Mouse (Mus musculus): ENCODE measurements around the gene Fto. TPM values are rescaled to one million over a fixed set of nuclear protein-coding genes. Genes with fewer than 3 reads are reported as not detected.

Gene Fto
- polyA plus RNA-seq, 1 experiment: 119 TPM

DNA sequence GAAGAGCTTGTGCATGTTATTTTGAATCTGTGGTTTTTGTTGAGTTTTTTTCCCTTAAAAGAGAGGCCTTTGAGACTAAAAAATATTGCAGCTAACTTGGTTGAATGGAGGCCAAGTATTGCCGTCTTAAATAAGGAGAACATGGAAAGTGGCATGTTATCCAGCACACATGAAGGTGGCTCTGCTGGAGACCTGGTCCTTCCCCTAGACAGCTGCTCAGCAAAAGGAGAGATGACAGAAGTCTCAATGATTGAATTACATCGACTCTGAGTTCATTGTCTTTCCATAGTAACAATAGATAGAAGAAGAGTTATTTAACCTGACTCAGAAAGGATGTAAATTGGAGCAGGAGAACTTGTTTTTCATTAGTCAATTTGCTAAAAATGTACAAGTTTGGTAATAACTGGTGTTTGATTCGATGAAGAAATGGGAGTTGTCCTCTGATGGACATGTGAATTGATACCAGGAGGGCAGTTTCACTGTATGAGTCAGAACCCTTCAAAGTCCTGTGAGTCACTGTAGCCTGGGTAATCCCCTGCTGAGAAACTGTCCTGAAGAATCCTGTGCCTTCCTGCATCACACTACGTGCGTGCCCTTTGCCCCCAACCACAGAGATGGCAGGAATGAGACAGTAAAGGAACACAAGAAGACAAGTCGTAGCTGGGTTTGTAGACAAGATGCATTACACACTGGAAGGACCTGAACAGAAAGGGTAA, 82.2 kb downstream of the Fto start:
- no peak overlapping the region for H3K27ac ChIP-seq (ENCODE audit: insufficient read depth, low read length)

DNA sequence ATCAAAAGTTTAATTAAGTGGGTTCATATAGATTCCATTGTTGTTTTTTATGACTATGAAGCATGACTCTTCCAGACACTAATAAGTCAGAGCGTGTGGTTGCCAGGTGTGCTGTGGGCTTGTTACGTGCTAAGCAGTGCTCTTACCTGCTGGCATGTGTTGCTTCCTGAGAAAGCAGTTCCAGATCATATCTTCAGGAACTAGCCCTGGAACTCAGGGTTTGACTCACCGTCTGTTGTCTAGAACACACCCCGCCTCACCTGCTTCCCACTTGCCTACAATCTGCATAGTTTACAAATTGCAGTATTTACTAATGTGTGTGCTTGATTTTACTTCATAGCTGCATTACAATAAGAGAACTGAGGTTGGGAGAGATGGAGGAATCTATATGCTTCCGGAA, 84.7 kb downstream of the Fto start:
- no peak overlapping the region for H3K27ac ChIP-seq (ENCODE audit: insufficient read depth, low read length)

More for the DNA sequence above, 82.2 kb downstream of the Fto start:
- Histone ChIP-seq H3K4me3 (ENCODE audit: insufficient read depth, low read length) (no peak overlapping the region), H3K4me1 (ENCODE audit: control insufficient read depth, insufficient read depth, low read length) (no peaks in the 10 kb centered on the region)
- no peak for TF ChIP-seq POLR2A (IDR thresholded peaks at IDR 0.05; ENCODE audit: extremely low read depth, insufficient read depth, low read length)
- no peak for TF ChIP-seq CTCF (IDR thresholded peaks at IDR 0.05; ENCODE audit: extremely low read depth, insufficient read depth, low read length)

DNA sequence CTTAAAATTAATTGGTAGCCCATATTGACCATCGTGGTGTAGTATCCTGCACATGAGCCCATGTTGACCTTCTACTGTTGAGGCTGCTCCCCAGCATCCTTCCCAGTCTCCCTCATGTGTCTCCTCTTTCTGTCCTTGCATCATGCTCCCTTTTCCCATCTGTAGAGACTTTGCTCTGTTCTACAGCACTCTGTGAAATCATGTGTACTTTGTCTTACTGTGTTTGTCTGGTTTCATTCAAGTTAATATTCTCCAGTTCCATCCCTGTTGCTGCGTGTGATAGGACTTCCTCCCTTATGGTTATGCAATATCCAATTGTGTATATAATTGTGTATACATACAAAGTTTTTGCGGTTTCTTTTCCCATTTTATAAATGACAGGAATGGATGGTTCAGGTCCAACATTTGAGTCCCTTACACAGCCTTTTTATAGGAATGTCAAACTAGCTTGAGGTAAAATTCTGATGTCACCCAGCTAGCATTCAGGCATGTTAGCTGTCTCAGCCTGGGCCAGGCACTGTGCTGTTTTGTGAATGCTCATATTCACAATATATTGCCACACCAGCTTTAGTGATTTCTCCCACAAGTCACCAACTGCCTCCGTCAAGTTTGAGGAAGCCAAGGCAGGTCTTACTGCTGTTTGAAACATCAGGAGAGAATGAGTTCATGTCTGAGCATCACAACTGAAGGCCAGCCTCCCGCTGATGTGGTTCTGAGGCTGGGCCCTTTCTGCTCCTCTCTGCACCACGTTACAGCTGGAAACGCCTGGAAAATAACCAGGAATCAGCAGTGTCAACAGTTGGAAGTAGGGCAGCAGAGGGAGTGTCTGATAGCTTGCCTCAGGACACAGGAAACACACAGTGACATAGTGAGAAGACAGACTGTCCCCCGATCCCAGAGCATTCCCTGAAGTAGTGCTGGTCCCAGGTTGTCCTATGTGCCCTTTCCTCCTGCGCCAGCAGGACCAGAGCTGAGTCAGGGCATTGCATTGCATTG, 90.0 kb downstream of the Fto start:
- H3K4me3 ChIP-seq (ENCODE audit: insufficient read depth, low read length): no peak overlapping the region
- no peak overlapping the region for H3K27ac ChIP-seq (ENCODE audit: insufficient read depth, low read length)
- no peak for TF ChIP-seq POLR2A (IDR thresholded peaks at IDR 0.05; ENCODE audit: extremely low read depth, insufficient read depth, low read length)
- TF ChIP-seq CTCF (IDR thresholded peaks at IDR 0.05; ENCODE audit: extremely low read depth, insufficient read depth, low read length): no peak
- H3K4me1 ChIP-seq (ENCODE audit: control insufficient read depth, insufficient read depth, low read length): no peaks in the 10 kb centered on the region

More for the DNA sequence above, 84.7 kb downstream of the Fto start:
- no peak for TF ChIP-seq CTCF (IDR thresholded peaks at IDR 0.05; ENCODE audit: extremely low read depth, insufficient read depth, low read length)
- H3K4me3 ChIP-seq (ENCODE audit: insufficient read depth, low read length): no peak overlapping the region
- no peaks in the 10 kb centered on the region for H3K4me1 ChIP-seq (ENCODE audit: control insufficient read depth, insufficient read depth, low read length)

DNA sequence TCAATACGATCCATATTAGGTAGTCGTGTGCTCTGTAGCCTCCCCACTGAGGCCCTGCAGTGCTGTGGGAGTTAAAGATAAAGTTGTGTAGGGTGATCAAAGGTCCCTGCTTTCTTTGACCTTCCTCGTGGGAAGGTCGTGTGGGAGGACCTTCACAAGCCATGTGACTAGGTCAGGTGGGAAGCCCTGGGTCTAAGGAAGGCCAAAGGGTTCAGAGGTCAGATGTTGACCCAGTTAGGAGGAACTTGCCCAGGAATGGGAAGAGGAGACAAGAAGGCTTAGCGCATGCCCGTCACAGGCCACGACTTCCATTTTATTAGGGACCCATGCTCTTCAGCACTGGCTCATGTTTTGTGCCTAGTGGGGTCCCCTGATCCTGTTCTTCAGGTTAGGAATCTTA, 91.0 kb downstream of the Fto start:
- H3K27ac ChIP-seq (ENCODE audit: insufficient read depth, low read length): no peak overlapping the region
- no peak overlapping the region for H3K4me3 ChIP-seq (ENCODE audit: insufficient read depth, low read length)
- no peaks in the 10 kb centered on the region for H3K4me1 ChIP-seq (ENCODE audit: control insufficient read depth, insufficient read depth, low read length)
- TF ChIP-seq CTCF (IDR thresholded peaks at IDR 0.05; ENCODE audit: extremely low read depth, insufficient read depth, low read length) (no peak), POLR2A (IDR thresholded peaks at IDR 0.05; ENCODE audit: extremely low read depth, insufficient read depth, low read length) (no peak)

DNA sequence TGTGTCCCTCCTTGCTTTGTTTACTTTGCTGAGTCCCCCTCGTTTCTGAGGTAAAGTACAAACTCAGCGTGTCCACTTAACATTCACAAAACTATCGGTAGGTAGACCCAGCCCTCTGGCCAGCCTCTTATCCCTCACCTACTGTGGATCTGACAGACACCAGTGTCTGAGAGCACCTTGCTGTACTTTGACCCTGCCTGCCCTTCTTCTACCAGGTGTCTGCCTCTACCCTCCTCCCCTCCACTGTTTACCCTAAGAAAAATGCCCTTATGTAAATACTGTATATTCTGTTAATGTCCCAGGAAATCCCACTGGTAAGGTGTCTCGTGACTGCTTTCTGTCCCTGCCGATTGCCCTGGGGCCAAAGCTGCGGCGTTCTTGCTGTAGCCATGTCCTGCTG, 91.8 kb downstream of the Fto start:
- Histone ChIP-seq H3K4me3 (ENCODE audit: insufficient read depth, low read length) (no peak overlapping the region), H3K27ac (ENCODE audit: insufficient read depth, low read length) (no peak overlapping the region), H3K4me1 (ENCODE audit: control insufficient read depth, insufficient read depth, low read length) (no peaks in the 10 kb centered on the region)
- TF ChIP-seq CTCF (IDR thresholded peaks at IDR 0.05; ENCODE audit: extremely low read depth, insufficient read depth, low read length) (no peak), POLR2A (IDR thresholded peaks at IDR 0.05; ENCODE audit: extremely low read depth, insufficient read depth, low read length) (no peak)

DNA sequence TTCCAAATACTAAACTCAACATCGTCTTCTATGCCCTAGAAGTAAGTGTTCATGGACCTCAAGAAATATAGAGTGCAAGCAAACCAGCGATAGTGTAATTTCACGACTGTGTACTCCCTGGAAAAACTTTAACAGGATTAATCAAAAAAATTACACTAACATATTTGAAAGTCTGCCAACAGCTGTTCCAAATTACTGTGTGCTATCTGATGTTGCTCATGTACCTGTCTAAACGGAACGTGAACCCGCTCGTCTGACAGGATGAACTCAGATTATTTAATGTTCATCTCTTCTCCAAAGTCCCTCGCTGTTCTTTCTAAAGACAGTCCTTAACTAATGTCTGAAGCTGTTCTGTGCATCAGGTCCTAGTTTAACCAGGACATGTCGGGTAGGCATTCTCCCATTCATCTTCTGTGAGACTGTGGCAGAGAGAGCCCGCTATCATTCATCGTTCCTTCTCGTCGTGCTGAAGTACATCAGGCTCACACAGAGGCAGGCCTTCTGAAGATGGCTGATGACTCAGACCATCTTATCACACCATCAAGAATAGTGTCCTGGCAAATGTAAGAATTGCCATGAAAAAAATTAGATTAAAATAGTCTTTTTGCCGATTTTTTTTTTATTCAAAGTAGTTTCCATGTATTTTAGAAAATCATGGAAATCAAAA, 93.4 kb downstream of the Fto start:
- H3K4me3 ChIP-seq (ENCODE audit: insufficient read depth, low read length): no peak overlapping the region
- H3K27ac ChIP-seq (ENCODE audit: insufficient read depth, low read length): no peak overlapping the region
- no peaks in the 10 kb centered on the region for H3K4me1 ChIP-seq (ENCODE audit: control insufficient read depth, insufficient read depth, low read length)
- no peak for TF ChIP-seq POLR2A (IDR thresholded peaks at IDR 0.05; ENCODE audit: extremely low read depth, insufficient read depth, low read length)

DNA sequence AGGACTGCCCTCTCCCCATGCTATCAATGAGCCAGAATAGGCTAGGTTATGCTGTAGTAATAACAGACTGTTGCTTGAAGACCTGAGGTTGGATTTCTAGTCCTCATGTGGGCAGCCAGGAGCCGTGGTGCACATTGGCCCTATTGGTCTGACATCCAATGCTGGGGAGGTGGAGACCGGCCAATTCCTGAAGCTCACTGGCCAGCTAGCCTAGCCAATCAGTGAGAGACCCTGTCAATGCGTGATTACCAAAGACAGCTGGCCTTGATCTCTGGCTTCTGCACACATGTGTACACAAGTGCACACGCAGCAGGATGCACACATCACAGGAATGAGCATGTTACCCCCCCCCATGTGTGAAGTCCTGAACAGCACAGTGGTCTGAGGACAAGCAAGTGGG, 94.6 kb downstream of the Fto start:
- TF ChIP-seq POLR2A (IDR thresholded peaks at IDR 0.05; ENCODE audit: extremely low read depth, insufficient read depth, low read length) (no peak), CTCF (IDR thresholded peaks at IDR 0.05; ENCODE audit: extremely low read depth, insufficient read depth, low read length) (no peak)
- no peak overlapping the region for H3K4me3 ChIP-seq (ENCODE audit: insufficient read depth, low read length)
- H3K27ac ChIP-seq (ENCODE audit: insufficient read depth, low read length): no peak overlapping the region
- no peaks in the 10 kb centered on the region for H3K4me1 ChIP-seq (ENCODE audit: control insufficient read depth, insufficient read depth, low read length)

DNA sequence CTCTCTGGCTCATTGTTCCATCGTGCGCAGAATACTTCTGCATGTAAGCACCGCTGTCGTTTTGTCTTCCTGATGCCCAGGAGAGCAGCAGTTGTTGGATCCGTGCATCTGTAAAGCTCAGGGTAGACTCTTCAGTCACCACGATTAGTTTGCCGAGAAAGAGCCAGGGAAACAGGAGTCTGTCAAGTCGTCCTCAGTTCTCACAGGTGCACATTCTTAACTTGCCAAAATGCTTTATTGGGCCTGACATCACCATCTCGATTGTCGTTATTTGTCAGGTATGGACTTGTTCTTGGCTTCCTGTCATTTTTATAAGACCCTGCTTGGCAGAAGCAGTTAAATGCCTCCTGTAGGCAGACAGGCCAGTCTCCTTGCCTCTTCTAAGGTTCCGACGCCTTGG, 96.7 kb downstream of the Fto start:
- TF ChIP-seq CTCF (IDR thresholded peaks at IDR 0.05; ENCODE audit: extremely low read depth, insufficient read depth, low read length): no peak
- TF ChIP-seq POLR2A (IDR thresholded peaks at IDR 0.05; ENCODE audit: extremely low read depth, insufficient read depth, low read length): no peak
- Histone ChIP-seq H3K4me3 (ENCODE audit: insufficient read depth, low read length) (no peak overlapping the region), H3K27ac (ENCODE audit: insufficient read depth, low read length) (no peak overlapping the region), H3K4me1 (ENCODE audit: control insufficient read depth, insufficient read depth, low read length) (no peaks in the 10 kb centered on the region)

DNA sequence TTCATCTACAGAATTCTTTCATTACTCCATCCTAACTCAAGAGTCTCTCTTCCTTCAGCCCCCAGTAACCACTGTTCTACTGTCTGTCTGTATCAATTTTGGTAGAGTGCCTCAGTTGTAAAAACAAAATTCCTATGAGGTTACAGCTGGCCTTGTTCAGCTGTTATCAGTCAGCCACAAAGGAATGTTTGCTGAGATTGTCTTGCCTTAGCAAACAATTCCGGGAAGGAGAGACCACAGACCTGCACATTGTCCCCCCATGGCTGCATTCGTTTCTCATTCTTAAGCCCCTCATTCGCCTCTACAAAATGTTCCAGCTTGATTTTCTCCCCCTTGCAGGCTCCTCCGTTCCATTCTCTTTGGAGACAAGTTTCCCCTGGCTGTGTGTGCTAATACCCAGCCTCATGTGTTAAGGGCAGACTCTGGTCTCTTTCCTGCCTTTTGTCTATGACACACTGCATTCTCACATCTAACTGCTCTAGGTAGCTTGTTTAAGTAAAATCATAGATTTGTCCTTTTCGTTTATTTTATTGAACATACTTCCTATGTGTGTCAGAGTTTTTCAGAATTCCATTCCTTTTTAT, 111.3 kb downstream of the Fto start:
- no peak overlapping the region for H3K4me3 ChIP-seq (ENCODE audit: insufficient read depth, low read length)
- no peak overlapping the region for H3K27ac ChIP-seq (ENCODE audit: insufficient read depth, low read length)
- no peaks in the 10 kb centered on the region for H3K4me1 ChIP-seq (ENCODE audit: control insufficient read depth, insufficient read depth, low read length)
- TF ChIP-seq POLR2A (IDR thresholded peaks at IDR 0.05; ENCODE audit: extremely low read depth, insufficient read depth, low read length) (no peak), CTCF (IDR thresholded peaks at IDR 0.05; ENCODE audit: extremely low read depth, insufficient read depth, low read length) (no peak)
